Mouse (Mus musculus) adipose tissue, adult 10 weeks (tissue): Measurements from ENCODE around the gene Adgrg4. TPM values are rescaled to one million over a fixed set of nuclear protein-coding genes. Genes with fewer than 3 reads are reported as not detected.

Experiments
- polyA plus RNA-seq: library from polyadenylated mRNA; stranded (reverse); fragments of 350-450 nt; fragmentation: Illumina TruSeq; extraction: RNeasy Lipid Tissue Mini Kit (QIAGEN cat#74804); gene quantifications from one replicate; pipeline ENCODE4 v1.2.3, GENCODE M21; 2014; ENCODE audit warnings: low read depth, low replicate concordance

Adgrg4 gene
- not detected for polyA plus RNA-seq

GRCm38 (mm10) chrX:56869863-56870262 is at the start of gene Adgrg4:
Gene Adgrg4, plus strand, starts transcription at chrX:56870163.

DNA sequence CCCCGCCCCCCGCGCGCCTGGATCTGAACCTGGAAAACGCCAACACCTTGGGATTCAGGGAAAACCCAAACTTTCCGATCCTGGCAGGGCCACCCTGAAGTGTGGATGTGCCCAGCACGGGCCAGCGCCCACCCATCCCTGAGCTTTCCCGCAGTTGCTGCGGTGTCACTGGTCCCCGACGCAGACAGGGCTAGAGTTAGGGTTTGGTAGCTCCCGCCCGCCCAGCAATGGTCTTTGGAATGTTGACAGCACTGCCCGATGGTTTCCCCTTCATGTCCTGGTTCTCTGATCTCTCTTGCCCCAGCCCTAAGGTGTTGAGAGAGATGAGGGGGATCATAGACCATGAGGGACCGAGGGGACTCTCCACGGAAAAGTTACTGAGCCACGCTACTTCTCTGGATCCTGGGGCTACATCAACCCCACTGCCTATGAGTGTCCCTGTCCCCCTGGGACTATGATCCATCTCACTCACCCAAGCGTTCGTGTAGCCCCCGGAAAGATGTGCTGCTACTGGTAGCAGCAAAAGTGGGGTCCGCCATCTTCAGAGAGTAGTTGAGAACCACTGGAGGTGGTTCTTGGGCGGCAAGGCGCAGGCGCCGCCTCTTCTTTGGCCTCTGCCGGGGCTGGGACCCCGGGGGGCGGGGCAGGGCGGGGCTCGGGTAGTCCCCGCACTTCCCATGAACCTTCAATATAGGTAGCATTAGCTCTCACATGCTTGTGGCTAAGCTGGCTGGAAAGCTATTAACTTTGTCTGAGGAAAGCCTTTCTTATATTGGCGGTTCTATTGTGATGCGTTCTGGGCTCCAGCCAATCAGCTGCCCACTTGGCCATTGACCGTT is 48.0 kb upstream of the Adgrg4 start, which contains the start of gene Map7d3:
Gene Map7d3 (minus strand): TSS at position 562 of the 839 bp plus-strand sequence.

GRCm38 (mm10) chrX:57042774-57043173 is 172.8 kb downstream of the Adgrg4 start, which contains the start of gene Brs3:
Gene Brs3, plus strand, starts transcription at chrX:57043074.

Other genes starting within 250 kb of the Adgrg4 start
- gene Fhl1, start 138.4 kb upstream of the Adgrg4 start, polyA plus RNA-seq: 209 TPM
- gene Map7d3, start 47.8 kb upstream of the Adgrg4 start, polyA plus RNA-seq: 2.7 TPM
- not detected for gene Brs3, start 172.9 kb downstream of the Adgrg4 start, polyA plus RNA-seq
- 54.4 TPM for gene Htatsf1, start 183.4 kb downstream of the Adgrg4 start, polyA plus RNA-seq
- gene Vgll1, start 217.9 kb downstream of the Adgrg4 start, polyA plus RNA-seq: not detected